Mouse (Mus musculus): Measurements from ENCODE around the gene Rbms3.

GRCm38 (mm10) chr9:117636492-117636891 lies 6.8 kb upstream of the Rbms3 start:
- no peak for TF ChIP-seq CTCF (IDR thresholded peaks at IDR 0.05; ENCODE audit: insufficient read depth, low read depth, low read length)
- no peak for TF ChIP-seq POLR2A (IDR thresholded peaks at IDR 0.05; ENCODE audit: insufficient read depth, low read depth, low read length)
